Mouse (Mus musculus) frontal cortex, postnatal 10 days (tissue): Measurements from ENCODE around the gene Pnpla2.

ENCODE experiments used
- DNase-seq, 2 experiments: peaks; one replicate each; pipeline ENCODE4 v3.0.0; 2022; ENCODE audit warnings: low spot score in 2 of 2, mixed read lengths in 1 of 2

The Pnpla2 gene

GRCm38 (mm10) chr7:141482531-141483024 is 27.6 kb downstream of the Pnpla2 start:
- no peak for DNase-seq

GRCm38 (mm10) chr7:141483114-141483653 is 28.2 kb downstream of the Pnpla2 start:
- no peak for DNase-seq

- DNase-seq, result no peak
Measured at GRCm38 (mm10) chr7:141484186-141485120, 29.5 kb downstream of the Pnpla2 start.

- no peak for DNase-seq
Measured at GRCm38 (mm10) chr7:141485186-141485585, 30.2 kb downstream of the Pnpla2 start.

- no peak for DNase-seq
Measured at GRCm38 (mm10) chr7:141485606-141486005, 30.6 kb downstream of the Pnpla2 start.

GRCm38 (mm10) chr7:141486239-141486638 is 31.2 kb downstream of the Pnpla2 start:
- no peak for DNase-seq

GRCm38 (mm10) chr7:141487141-141487540 is 32.1 kb downstream of the Pnpla2 start:
- no peak for DNase-seq

GRCm38 (mm10) chr7:141491151-141491550 is 36.2 kb downstream of the Pnpla2 start:
- DNase-seq, result no peak

GRCm38 (mm10) chr7:141492738-141493137 is 37.7 kb downstream of the Pnpla2 start:
- DNase-seq, result no peak

GRCm38 (mm10) chr7:141493729-141494128 is 38.7 kb downstream of the Pnpla2 start:
- no peak for DNase-seq

GRCm38 (mm10) chr7:141495379-141495778 is 40.4 kb downstream of the Pnpla2 start:
- DNase-seq, result no peak

- no peak for DNase-seq
Measured at GRCm38 (mm10) chr7:141495940-141496339, 40.9 kb downstream of the Pnpla2 start.

- no peak for DNase-seq
Measured at GRCm38 (mm10) chr7:141497600-141497999, 42.6 kb downstream of the Pnpla2 start.

- DNase-seq, result no peak
Measured at GRCm38 (mm10) chr7:141501820-141502555, 47.0 kb downstream of the Pnpla2 start.

GRCm38 (mm10) chr7:141502556-141502905 is 47.5 kb downstream of the Pnpla2 start:
- DNase-seq, result no peak

- DNase-seq, result no peak
Measured at GRCm38 (mm10) chr7:141506278-141506677, 51.3 kb downstream of the Pnpla2 start.

- DNase-seq, result no peak
Measured at GRCm38 (mm10) chr7:141508160-141508559, 53.2 kb downstream of the Pnpla2 start.

- DNase-seq, result no peak
Measured at GRCm38 (mm10) chr7:141510196-141510595, 55.2 kb downstream of the Pnpla2 start.
